Mouse (Mus musculus) c-Kit-positive CD71-positive TER-119-negative erythroid progenitor cells, embryonic 14.5 days (primary cell): Measurements from ENCODE around the gene Mknk2.

Experiments
- DNase-seq: peaks from one replicate; pipeline ENCODE4 v3.0.0-alpha.2; 2013; ENCODE audit warnings: low read depth

The Mknk2 gene

GRCm38 (mm10) chr10:80669737-80670485 is 8.0 kb downstream of the Mknk2 start:
- DNase-seq = no peak

- DNase-seq = no peak
These were observed 8.9 kb downstream of the Mknk2 start for GRCm38 (mm10) chr10:80669018-80669417.

GRCm38 (mm10) chr10:80668614-80669013 is 9.3 kb downstream of the Mknk2 start:
- DNase-seq = no peak

- no peak for DNase-seq
These were observed 11.0 kb downstream of the Mknk2 start for GRCm38 (mm10) chr10:80666837-80667412.

- no peak for DNase-seq
These were observed 11.8 kb downstream of the Mknk2 start for GRCm38 (mm10) chr10:80665981-80666733.

GRCm38 (mm10) chr10:80665459-80665858 is 12.5 kb downstream of the Mknk2 start:
- no peak for DNase-seq

- DNase-seq = no peak
These were observed 12.9 kb downstream of the Mknk2 start for GRCm38 (mm10) chr10:80665016-80665380.

GRCm38 (mm10) chr10:80664197-80665015 is 13.5 kb downstream of the Mknk2 start:
- no peak for DNase-seq

GRCm38 (mm10) chr10:80663485-80664196 is 14.3 kb downstream of the Mknk2 start:
- DNase-seq = no peak

- peak; percentile 74 for DNase-seq
These were observed 16.8 kb downstream of the Mknk2 start for GRCm38 (mm10) chr10:80661149-80661548.

- DNase-seq = peak; percentile 74
These were observed 18.7 kb downstream of the Mknk2 start for GRCm38 (mm10) chr10:80659213-80659612.

GRCm38 (mm10) chr10:80658841-80659202 is 19.1 kb downstream of the Mknk2 start:
- peak; percentile 51 for DNase-seq

GRCm38 (mm10) chr10:80658194-80658840 is 19.6 kb downstream of the Mknk2 start:
- DNase-seq = no peak

GRCm38 (mm10) chr10:80656863-80657623 is 20.9 kb downstream of the Mknk2 start, which contains the start of gene Btbd2:
Gene Btbd2, minus strand, starts transcription at chr10:80657071.
- peak; percentile 48 for DNase-seq

- peak; percentile 92 for DNase-seq
These were observed 21.6 kb downstream of the Mknk2 start for GRCm38 (mm10) chr10:80656130-80656862.

GRCm38 (mm10) chr10:80655406-80656129 is 22.3 kb downstream of the Mknk2 start:
- no peak for DNase-seq

- no peak for DNase-seq
These were observed 23.0 kb downstream of the Mknk2 start for GRCm38 (mm10) chr10:80654866-80655265.

GRCm38 (mm10) chr10:80653156-80653720 is 24.7 kb downstream of the Mknk2 start:
- DNase-seq = no peak
